Mouse (Mus musculus) layer of hippocampus, postnatal 36 days (tissue): ENCODE results near the gene Chrna10. TPM values are rescaled to one million over a fixed set of nuclear protein-coding genes. Genes with fewer than 3 reads are reported as not detected.

Experiments
- DNase-seq, 2 experiments: peaks; one replicate each; pipeline ENCODE4 v3.0.0; 2022
- total RNA-seq, 2 experiments: library from RNA; stranded (reverse); gene quantifications; 2 replicates each; pipeline ENCODE4 v1.2.3; 2021

Chrna10 gene
- total RNA-seq, 2 experiments from 2014 or later, result not detected

GRCm38 (mm10) chr7:102081784-102082183 is 34.8 kb downstream of the Chrna10 start:
- no peak for DNase-seq

GRCm38 (mm10) chr7:102080311-102080710 is 36.3 kb downstream of the Chrna10 start:
- no peak for DNase-seq

- DNase-seq, result no peak
Observed at GRCm38 (mm10) chr7:102078517-102078916, 38.1 kb downstream of the Chrna10 start.

- no peak for DNase-seq
Observed at GRCm38 (mm10) chr7:102076714-102077296, 39.8 kb downstream of the Chrna10 start.

- no peak for DNase-seq
Observed at GRCm38 (mm10) chr7:102066363-102066762, 50.3 kb downstream of the Chrna10 start.

GRCm38 (mm10) chr7:102065046-102065891 is 51.4 kb downstream of the Chrna10 start, which contains the start of the genes Rnf121, Xndc1 and Xntrpc:
Gene Rnf121 (minus strand): TSS chr7:102065469.
Gene Xndc1 (plus strand): TSS chr7:102065511.
Gene Xntrpc (plus strand): TSS chr7:102065713.
- DNase-seq, result peak; percentile 94 to 95

GRCm38 (mm10) chr7:102064655-102065045 is 52.0 kb downstream of the Chrna10 start:
- DNase-seq, result no peak

- DNase-seq, result no peak
Observed at GRCm38 (mm10) chr7:102063891-102064290, 52.7 kb downstream of the Chrna10 start.

GRCm38 (mm10) chr7:102062203-102062602 is 54.4 kb downstream of the Chrna10 start:
- DNase-seq, result no peak

GRCm38 (mm10) chr7:102061353-102061752 is 55.3 kb downstream of the Chrna10 start:
- DNase-seq, result no peak

Other genes with a start within 250 kb of the Chrna10 start
- gene Folr1, start 246.0 kb downstream of the Chrna10 start, total RNA-seq, result 1 to 10 TPM in 1 of 2 experiments, under 1 TPM in 1; 0.62 to 4.9 TPM
- gene Lamtor1, start 210.9 kb downstream of the Chrna10 start, total RNA-seq, result 10 to 100 TPM; 87.9 to 90.5 TPM
- not detected for gene Tomt, start 210.5 kb downstream of the Chrna10 start, total RNA-seq
- gene Lrrc51, start 182.9 kb downstream of the Chrna10 start, total RNA-seq, result 1 to 10 TPM; 4.8 to 5.7 TPM
- gene Numa1, start 182.7 kb downstream of the Chrna10 start, total RNA-seq, result 100 to 1,000 TPM; 101 to 112 TPM
- gene Il18bp, start 98.1 kb downstream of the Chrna10 start, total RNA-seq, result 10 to 100 TPM in 1 of 2 experiments, 1 to 10 TPM in 1; 7.8 to 11.0 TPM
- 10 to 100 TPM; 39.5 to 51.6 TPM for gene Rnf121, start 51.4 kb downstream of the Chrna10 start, total RNA-seq
- 10 to 100 TPM; 27.5 to 30.0 TPM for gene Xndc1, start 51.3 kb downstream of the Chrna10 start, total RNA-seq
- 1 to 10 TPM; 2.2 to 2.4 TPM for gene Xntrpc, start 51.1 kb downstream of the Chrna10 start, total RNA-seq
- gene Trpc2, start 33.7 kb downstream of the Chrna10 start, total RNA-seq, result 1 to 10 TPM; 1.4 to 2.5 TPM
- gene Art1, start 15.1 kb downstream of the Chrna10 start, total RNA-seq, result not detected
- gene Art5, start 7.3 kb downstream of the Chrna10 start, total RNA-seq, result not detected
- gene Nup98, start 93.3 kb upstream of the Chrna10 start, total RNA-seq, result 10 to 100 TPM; 38.8 to 44.9 TPM
- gene Pgap2, start 93.4 kb upstream of the Chrna10 start, total RNA-seq, result 10 to 100 TPM; 27.1 to 29.1 TPM
- gene Rhog, start 139.2 kb upstream of the Chrna10 start, total RNA-seq, result 10 to 100 TPM; 23.9 to 29.4 TPM
- gene Stim1, start 151.0 kb upstream of the Chrna10 start, total RNA-seq, result 10 to 100 TPM; 66.1 to 67.8 TPM